Mouse (Mus musculus) neural tube, embryonic 12.5 days (tissue): Measurements from ENCODE around the gene Nrk. TPM values are rescaled to one million over a fixed set of nuclear protein-coding genes. Genes with fewer than 3 reads are reported as not detected.

Experiments used
- ATAC-seq: fragments of 200-750 bp; cut with Nextera tagmentation; 2 replicates; pipeline ENCODE4 v1.8.0; 2017; ENCODE audit warnings: low read depth, mild to moderate bottlenecking, moderate TSS enrichment, moderate library complexity; ENCODE audit not compliant: low FRiP score
- H3K27ac ChIP-seq: fragments of 300-500 bp; sonication (generic); 2 replicates; pipeline ENCODE4 v1.5.1; 2016
- H3K27me3 ChIP-seq: fragments of 300-500 bp; sonication (generic); replicated peaks from 2 replicates; pipeline ENCODE4 v1.6.1; 2016; ENCODE audit warnings: mild to moderate bottlenecking
- H3K36me3 ChIP-seq: fragments of 300-500 bp; sonication (generic); 2 replicates; pipeline ENCODE4 v1.6.1; 2016; ENCODE audit warnings: mild to moderate bottlenecking
- H3K4me1 ChIP-seq: fragments of 300-500 bp; sonication (generic); 2 replicates; pipeline ENCODE4 v1.6.1; 2016
- H3K4me2 ChIP-seq: fragments of 300-500 bp; sonication (generic); replicated peaks from 2 replicates; pipeline ENCODE4 v1.6.1; 2016; ENCODE audit warnings: mild to moderate bottlenecking
- H3K4me3 ChIP-seq: fragments of 300-500 bp; sonication (generic); 2 replicates; pipeline ENCODE4 v1.5.1; 2016
- H3K9ac ChIP-seq: fragments of 300-500 bp; sonication (generic); 2 replicates; pipeline ENCODE4 v1.6.1; 2016; ENCODE audit warnings: mild to moderate bottlenecking
- H3K9me3 ChIP-seq: fragments of 300-500 bp; sonication (generic); 2 replicates; pipeline ENCODE4 v1.6.1; 2016; ENCODE audit warnings: mild to moderate bottlenecking
- WGBS: fragments of 180-500 bp; shearing (Covaris S2); methylation state at CpG from one replicate; pipeline ENCODE4 v1.1.7; 2016; 5-methylcytosine and 5-hydroxymethylcytosine counted together
- polyA plus RNA-seq: library from polyadenylated mRNA; unstranded; fragments of >200 nt; fragmentation: Nextera tagmentation; extraction: Ambion mirVana; gene quantifications from 2 replicates; pipeline ENCODE4 v1.2.1, GENCODE M21; 2016

The Nrk gene
- 5.4 and 7.6 TPM in 2 replicates for polyA plus RNA-seq

DNA sequence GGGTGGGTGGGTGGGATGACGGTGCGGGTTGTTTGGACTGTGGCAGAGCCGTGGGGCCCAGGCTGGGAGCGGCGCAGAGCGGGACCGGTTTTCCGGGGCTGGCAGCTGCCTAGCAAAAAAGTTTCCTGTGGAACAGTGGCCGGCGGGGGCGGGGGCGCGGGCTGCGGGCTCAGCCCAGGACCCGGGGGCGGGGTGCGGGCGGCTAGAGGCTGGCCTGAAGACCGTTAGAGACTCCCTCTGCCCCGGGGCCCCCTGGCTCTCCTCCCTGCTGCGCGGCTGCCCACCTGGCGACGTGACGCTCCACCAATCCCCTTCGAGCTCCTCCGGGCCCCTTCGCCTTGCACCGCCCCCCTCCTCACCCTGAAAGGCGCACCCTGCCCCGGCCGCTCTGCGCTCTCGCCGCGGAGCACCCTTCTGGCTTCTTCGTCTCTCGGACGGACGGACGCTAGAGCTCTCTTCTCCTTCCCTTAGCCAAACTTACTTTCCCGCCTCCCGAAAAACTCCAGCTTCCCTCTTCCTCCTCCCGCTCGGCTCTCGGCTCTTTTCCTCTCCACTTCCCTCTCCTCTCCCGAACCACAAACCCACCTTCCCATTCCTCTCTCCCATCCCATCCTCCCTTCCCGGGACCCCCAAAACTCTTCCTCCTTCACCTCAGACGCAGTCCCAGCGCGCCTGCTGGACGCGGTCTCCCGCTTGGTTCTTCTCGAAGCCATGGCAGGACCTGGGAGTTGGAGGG lies at the start of gene Nrk:
Nrk (plus strand) TSS at position 390 of the 736 bp plus-strand sequence.
- H3K27me3 ChIP-seq, result peaks cover 28% of the 10 kb centered on the region
- H3K27ac ChIP-seq, result no peak within 1 kb of the TSS
- no peak within 1 kb of the TSS for H3K9ac ChIP-seq
- H3K36me3 ChIP-seq, result no peaks in the 10 kb centered on the region
- peak within 1 kb of the TSS; percentile 40 for H3K4me3 ChIP-seq
- WGBS, result 11% methylated on average over 53 of the region's 55 CpGs
- no peaks in the 10 kb centered on the region for H3K9me3 ChIP-seq
- H3K4me2 ChIP-seq, result peak within 1 kb of the TSS; percentile 78
- ATAC-seq, result peak; percentile 74
- H3K4me1 ChIP-seq, result no peaks in the 10 kb centered on the region

DNA sequence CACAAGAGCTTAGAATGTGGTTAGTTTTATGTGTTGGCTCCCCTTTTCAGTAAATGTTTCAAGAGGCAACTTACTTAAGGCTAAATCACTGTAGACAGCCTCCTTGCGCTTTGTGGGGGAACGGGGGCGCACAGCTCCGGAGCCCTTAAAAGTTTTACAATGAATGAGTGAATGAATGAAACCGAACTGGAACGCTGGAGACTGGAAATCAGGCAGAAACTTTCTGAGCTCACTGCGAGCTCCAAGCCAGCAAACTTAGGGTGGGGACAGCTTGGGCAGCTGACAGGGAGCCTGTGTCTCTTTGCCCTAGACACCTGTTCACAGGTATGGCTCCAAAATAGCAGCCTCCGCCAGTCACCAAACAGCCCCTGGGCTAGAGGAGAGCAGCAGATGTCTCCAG lies 864 bp upstream of the Nrk start:
- no peak for ATAC-seq
- H3K27ac ChIP-seq, result no peak overlapping the region
- H3K4me1 ChIP-seq, result no peaks in the 10 kb centered on the region
- H3K9ac ChIP-seq, result no peak overlapping the region
- no peaks in the 10 kb centered on the region for H3K9me3 ChIP-seq
- WGBS, result 21% methylated on average over 8 of the region's 8 CpGs
- no peaks in the 10 kb centered on the region for H3K36me3 ChIP-seq
- peaks cover 28% of the 10 kb centered on the region for H3K27me3 ChIP-seq
- peak overlapping the region; percentile 78 for H3K4me2 ChIP-seq
- 0 out of 2 replicates have a peak overlapping the region, but pooled peaks have one; percentile 40 for H3K4me3 ChIP-seq

DNA sequence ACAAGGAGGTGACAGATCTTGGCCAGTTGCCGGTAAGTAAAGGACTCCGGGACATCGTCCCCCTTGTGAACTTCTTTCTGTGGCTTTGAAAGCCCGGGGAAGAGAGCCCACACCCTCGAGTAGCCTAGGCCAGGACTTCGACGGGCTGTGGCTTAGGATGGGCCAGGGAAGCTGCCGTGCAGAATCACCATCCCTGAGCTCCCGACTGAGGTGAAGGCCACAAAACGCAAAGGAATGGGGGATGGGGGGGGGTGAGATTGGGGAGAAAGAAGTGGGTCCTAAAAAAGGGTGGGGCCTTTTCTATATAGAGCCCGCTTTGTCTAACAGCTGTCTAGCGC lies 516 bp downstream of the Nrk start:
- ATAC-seq, result 0 out of 2 replicates have a peak, but pooled peaks have one; percentile 26

DNA sequence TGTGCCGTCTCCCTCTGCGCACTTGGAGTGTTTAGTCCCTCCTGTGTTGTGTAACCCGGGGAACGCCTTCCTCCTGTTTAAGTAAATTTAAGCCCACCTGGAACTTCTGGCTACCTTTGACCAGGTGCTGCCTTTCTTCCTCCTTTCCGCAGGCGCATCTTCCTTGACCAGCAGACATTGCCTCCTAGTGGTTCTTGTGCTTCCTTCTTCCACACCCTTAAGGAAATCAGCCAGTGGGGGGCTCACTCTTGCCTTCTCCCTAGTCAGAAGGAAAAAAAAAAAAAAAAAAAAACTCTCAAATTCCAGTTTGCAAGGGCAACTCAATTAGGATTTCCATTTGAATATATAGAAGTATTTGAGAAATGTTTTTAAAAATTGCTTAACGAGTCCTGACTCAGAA lies 4.8 kb downstream of the Nrk start:
- no peak for ATAC-seq
- Histone ChIP-seq H3K36me3 (no peaks in the 10 kb centered on the region), H3K9ac (no peak overlapping the region), H3K4me3 (no peak overlapping the region), H3K4me1 (no peaks in the 10 kb centered on the region), H3K27ac (no peak overlapping the region), H3K27me3 (peaks cover 10% of the 10 kb centered on the region), H3K9me3 (no peaks in the 10 kb centered on the region), H3K4me2 (no peak overlapping the region)
- WGBS, result 54% methylated on average over 7 of the region's 7 CpGs

More for the DNA sequence above, 516 bp downstream of the Nrk start:
- no peaks in the 10 kb centered on the region for H3K9me3 ChIP-seq
- peak overlapping the region; percentile 78 for H3K4me2 ChIP-seq
- peak overlapping the region; percentile 40; the same call in 1 of the 2 replicates for H3K4me3 ChIP-seq
- peaks cover 28% of the 10 kb centered on the region for H3K27me3 ChIP-seq
- no peak overlapping the region for H3K9ac ChIP-seq
- H3K36me3 ChIP-seq, result no peaks in the 10 kb centered on the region
- no peak overlapping the region for H3K27ac ChIP-seq
- H3K4me1 ChIP-seq, result no peaks in the 10 kb centered on the region
- WGBS, result 28% methylated on average over 12 of the region's 12 CpGs

DNA sequence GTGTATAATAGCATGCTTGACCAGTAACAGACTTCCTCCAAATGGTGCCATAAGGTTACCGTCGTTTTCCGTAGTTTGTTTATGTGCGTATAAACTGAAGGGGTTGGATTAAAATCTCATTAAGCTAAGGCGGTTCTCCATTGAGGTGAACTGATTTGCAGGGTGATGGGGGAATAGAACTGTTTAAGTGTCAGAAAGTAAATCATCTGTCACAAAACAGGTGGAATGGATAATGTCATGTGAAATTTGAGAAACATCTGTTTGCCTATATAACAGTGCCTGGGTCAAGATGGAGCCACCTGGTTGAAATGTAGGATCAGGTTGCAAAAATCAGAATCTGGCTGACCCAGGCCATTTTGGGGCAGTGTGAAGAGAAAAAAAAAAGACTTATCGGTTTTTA lies 29.7 kb downstream of the Nrk start:
- Histone ChIP-seq H3K4me3 (no peak overlapping the region), H3K27ac (no peak overlapping the region), H3K27me3 (no peaks in the 10 kb centered on the region), H3K9me3 (no peaks in the 10 kb centered on the region), H3K9ac (no peak overlapping the region), H3K4me1 (no peaks in the 10 kb centered on the region), H3K36me3 (no peaks in the 10 kb centered on the region), H3K4me2 (no peak overlapping the region)
- no peak for ATAC-seq
- 81% methylated on average over 6 of the region's 6 CpGs for whole genome bisulfite sequencing

DNA sequence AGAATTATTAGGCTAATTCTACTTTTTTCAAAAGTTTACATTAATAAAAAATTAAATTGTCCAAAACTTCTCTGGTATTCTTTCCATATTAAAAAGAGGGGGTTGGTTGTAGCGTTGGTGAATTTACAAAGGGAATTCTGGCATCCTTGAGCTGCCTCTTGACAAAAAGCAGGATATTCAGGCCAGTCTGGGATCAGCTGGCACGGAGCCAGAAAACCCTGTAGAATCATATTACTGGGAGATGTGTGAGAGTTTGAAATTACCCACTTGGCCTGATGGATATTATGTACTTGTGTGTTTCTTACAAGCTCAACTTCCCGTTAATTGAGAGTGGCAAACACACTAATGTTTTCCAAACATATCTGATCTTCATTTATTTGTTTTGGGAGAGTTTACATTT lies 46.5 kb downstream of the Nrk start:
- Histone ChIP-seq H3K4me2 (no peak overlapping the region), H3K9me3 (no peaks in the 10 kb centered on the region), H3K27me3 (no peaks in the 10 kb centered on the region), H3K9ac (no peak overlapping the region), H3K4me3 (no peak overlapping the region), H3K36me3 (no peaks in the 10 kb centered on the region), H3K27ac (no peak overlapping the region), H3K4me1 (no peaks in the 10 kb centered on the region)
- WGBS, result 73% methylated on average over 3 of the region's 3 CpGs
- ATAC-seq, result no peak

DNA sequence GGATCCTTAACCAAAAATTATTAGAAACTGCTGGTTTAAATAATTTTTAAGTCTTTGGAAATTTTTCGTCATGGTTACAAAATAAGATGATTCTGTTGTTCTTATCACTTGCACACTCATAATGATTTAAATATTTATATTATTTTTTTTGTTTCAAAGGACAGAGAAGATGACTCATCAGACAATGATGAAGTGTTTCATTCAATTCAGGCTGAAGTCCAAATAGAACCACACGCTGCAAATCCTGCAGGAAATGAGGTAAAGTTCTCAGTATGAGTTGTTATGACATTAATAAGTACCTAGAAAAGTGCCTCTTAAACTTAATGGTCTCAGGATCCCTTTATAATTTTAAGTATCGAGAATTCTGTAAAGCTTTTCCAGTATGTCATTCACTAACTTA lies 64.3 kb downstream of the Nrk start:
- Histone ChIP-seq H3K4me3 (no peak overlapping the region), H3K27ac (no peak overlapping the region), H3K4me2 (no peak overlapping the region), H3K36me3 (no peaks in the 10 kb centered on the region), H3K4me1 (no peaks in the 10 kb centered on the region), H3K9ac (no peak overlapping the region), H3K27me3 (no peaks in the 10 kb centered on the region), H3K9me3 (no peaks in the 10 kb centered on the region)
- no peak for ATAC-seq
- WGBS, result 73% methylated on average over 3 of the region's 3 CpGs

DNA sequence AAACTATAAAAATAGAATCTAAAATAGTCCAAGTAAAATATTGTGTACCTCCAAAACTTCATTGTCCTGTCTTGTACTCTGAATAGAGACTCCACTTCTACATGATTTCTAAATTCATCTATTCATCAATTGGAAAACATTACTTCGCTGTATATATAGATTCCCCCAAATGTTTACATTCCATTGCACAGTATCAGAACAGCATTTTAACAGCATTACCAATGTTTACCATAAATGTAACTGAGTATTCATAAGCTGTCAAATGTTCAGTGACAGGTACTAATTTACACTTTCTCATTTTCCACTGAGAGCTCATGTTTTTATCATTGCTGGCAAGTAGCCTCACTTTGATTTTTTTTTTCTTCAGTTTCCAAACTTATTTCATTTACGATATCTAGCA lies 65.0 kb downstream of the Nrk start:
- 91% methylated on average over 2 of the region's 2 CpGs for WGBS
- no peaks in the 10 kb centered on the region for H3K27me3 ChIP-seq
- no peaks in the 10 kb centered on the region for H3K36me3 ChIP-seq
- no peak overlapping the region for H3K4me2 ChIP-seq
- H3K9me3 ChIP-seq, result no peaks in the 10 kb centered on the region
- no peak overlapping the region for H3K4me3 ChIP-seq
- no peak overlapping the region for H3K9ac ChIP-seq
- no peaks in the 10 kb centered on the region for H3K4me1 ChIP-seq
- H3K27ac ChIP-seq, result no peak overlapping the region
- no peak for ATAC-seq

DNA sequence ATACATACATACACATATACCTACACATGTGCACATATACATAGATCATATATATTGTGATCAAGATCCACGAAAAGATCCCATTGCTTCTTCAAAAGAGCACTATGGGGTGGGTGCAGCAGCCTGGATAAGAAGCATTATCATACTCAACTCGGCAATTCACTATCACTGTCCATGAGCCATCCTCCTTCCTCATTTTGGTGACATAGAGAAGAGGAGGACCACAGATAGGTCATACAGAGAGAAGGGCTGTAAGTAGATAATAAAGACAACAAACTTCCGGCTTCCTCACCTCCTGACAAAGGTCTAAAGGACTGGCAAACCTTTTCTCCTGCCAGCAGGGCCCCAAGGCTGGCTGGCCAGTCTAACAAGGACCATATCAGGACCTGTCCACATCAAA lies 100.3 kb downstream of the Nrk start:
- WGBS, result 83% methylated on average over 3 of the region's 3 CpGs
- Histone ChIP-seq H3K4me1 (no peaks in the 10 kb centered on the region), H3K27ac (no peak overlapping the region), H3K36me3 (no peaks in the 10 kb centered on the region), H3K9me3 (no peaks in the 10 kb centered on the region), H3K9ac (no peak overlapping the region), H3K4me3 (no peak overlapping the region), H3K27me3 (no peaks in the 10 kb centered on the region), H3K4me2 (no peak overlapping the region)
- ATAC-seq, result no peak

DNA sequence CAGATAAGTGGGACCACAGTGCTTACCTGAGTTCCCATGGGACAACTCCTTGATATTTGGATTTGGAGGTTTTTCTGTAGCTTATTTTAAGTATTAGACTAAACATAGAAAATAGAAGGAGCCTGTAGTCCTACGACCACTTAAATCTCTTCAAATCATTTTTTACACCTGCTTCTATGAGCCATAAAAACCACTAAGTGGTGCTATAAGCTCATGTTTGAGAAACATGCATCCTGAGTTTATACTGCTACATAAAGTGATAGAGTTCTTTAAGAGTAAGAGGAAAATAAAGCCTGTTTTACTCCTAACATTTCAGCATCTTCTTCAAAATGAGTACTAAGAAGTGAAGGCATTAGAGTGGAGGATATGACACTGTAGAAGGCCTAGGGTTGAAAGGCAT lies 102.3 kb downstream of the Nrk start:
- Histone ChIP-seq H3K27ac (no peak overlapping the region), H3K27me3 (no peaks in the 10 kb centered on the region), H3K4me1 (no peaks in the 10 kb centered on the region), H3K9ac (no peak overlapping the region), H3K9me3 (no peaks in the 10 kb centered on the region), H3K4me3 (no peak overlapping the region), H3K36me3 (no peaks in the 10 kb centered on the region), H3K4me2 (no peak overlapping the region)
- 70% methylated on average over 1 of the region's 1 CpGs for WGBS
- no peak for ATAC-seq

DNA sequence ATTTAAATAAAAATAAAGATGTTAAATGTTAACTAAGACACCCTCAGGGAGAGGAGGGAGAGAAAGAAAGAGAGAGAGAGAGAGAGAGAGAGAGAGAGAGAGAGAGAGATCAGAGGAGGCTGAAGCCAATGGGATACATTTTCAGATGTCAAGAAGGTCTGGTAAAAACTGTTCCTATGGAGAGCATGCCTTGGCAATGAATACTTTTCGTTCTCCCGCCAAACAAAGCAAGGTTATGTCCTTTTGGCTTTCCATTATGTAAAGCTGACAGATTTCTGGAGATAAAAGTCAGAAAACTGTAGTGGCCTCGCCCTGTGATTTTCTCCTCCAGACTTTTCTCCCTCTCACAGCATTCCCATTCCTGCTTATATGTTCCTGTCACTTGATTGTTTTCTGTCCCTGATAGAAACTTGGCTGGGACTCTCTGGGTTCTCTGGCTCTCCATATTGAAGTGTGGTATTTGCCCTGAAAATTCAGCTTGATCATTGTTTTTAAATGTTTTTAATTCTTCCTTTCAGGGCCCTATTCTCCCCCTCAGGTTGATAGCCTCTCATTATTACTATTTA lies 112.4 kb downstream of the Nrk start:
- no peaks in the 10 kb centered on the region for H3K27me3 ChIP-seq
- H3K9ac ChIP-seq, result no peak overlapping the region
- H3K36me3 ChIP-seq, result no peaks in the 10 kb centered on the region
- H3K4me2 ChIP-seq, result no peak overlapping the region
- no peaks in the 10 kb centered on the region for H3K9me3 ChIP-seq
- no peaks in the 10 kb centered on the region for H3K4me1 ChIP-seq
- no peak overlapping the region for H3K4me3 ChIP-seq
- H3K27ac ChIP-seq, result no peak overlapping the region
- no peak for ATAC-seq
- 66% methylated on average over 3 of the region's 3 CpGs for WGBS

DNA sequence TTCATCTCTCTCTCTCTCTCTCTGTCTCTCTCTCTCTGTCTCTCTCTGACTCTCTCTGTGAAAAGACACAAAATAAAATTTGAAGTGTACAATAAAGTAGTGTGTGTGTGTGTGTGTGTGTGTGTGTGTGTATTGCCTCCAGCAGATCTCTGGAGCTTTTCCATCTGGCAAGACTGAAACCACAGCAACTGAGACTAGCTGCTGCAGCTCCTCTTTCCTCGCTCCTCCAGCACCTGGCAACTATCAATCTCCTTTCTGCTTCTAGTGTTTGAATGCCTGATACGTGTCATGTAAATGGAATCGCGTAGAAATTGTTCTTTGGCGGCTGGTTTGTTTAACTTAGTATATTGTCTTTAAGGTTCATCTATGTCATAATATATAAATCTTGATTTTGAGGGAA lies 113.1 kb downstream of the Nrk start:
- ATAC-seq, result no peak
- no peak overlapping the region for H3K4me3 ChIP-seq
- WGBS, result 56% methylated on average over 5 of the region's 5 CpGs
- no peaks in the 10 kb centered on the region for H3K36me3 ChIP-seq
- H3K4me2 ChIP-seq, result no peak overlapping the region
- H3K9me3 ChIP-seq, result no peaks in the 10 kb centered on the region
- no peaks in the 10 kb centered on the region for H3K4me1 ChIP-seq
- H3K9ac ChIP-seq, result no peak overlapping the region
- H3K27me3 ChIP-seq, result no peaks in the 10 kb centered on the region
- no peak overlapping the region for H3K27ac ChIP-seq

DNA sequence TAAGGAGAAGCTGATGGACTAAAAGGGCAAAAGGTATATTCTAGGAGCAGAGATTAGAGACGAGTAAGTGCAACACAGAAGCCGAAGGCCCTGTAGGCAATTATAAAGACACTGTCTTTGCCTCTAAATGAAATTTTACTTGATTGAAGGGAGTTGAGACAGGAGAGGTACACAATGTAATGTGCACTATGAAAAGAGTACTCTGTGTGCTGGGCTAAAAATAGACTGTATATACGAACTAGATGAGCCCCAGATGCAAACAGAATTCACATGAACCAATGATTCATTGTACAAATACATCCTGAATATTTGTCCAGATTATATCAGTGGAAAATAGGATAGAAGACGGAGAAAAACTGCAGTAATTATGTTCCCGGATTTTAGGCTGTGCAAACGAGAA lies 113.7 kb downstream of the Nrk start:
- 80% methylated on average over 6 of the region's 6 CpGs for WGBS
- H3K9ac ChIP-seq, result no peak overlapping the region
- H3K9me3 ChIP-seq, result no peaks in the 10 kb centered on the region
- no peaks in the 10 kb centered on the region for H3K27me3 ChIP-seq
- H3K4me2 ChIP-seq, result no peak overlapping the region
- H3K4me1 ChIP-seq, result no peaks in the 10 kb centered on the region
- no peak overlapping the region for H3K27ac ChIP-seq
- H3K36me3 ChIP-seq, result no peaks in the 10 kb centered on the region
- ATAC-seq, result no peak
- no peak overlapping the region for H3K4me3 ChIP-seq
